Mouse (Mus musculus): Measurements from ENCODE around the gene Tgm7. TPM values are rescaled to one million over a fixed set of nuclear protein-coding genes. Genes with fewer than 3 reads are reported as not detected.

The Tgm7 gene
- polyA plus RNA-seq, 1 experiment: 0.08 TPM

DNA sequence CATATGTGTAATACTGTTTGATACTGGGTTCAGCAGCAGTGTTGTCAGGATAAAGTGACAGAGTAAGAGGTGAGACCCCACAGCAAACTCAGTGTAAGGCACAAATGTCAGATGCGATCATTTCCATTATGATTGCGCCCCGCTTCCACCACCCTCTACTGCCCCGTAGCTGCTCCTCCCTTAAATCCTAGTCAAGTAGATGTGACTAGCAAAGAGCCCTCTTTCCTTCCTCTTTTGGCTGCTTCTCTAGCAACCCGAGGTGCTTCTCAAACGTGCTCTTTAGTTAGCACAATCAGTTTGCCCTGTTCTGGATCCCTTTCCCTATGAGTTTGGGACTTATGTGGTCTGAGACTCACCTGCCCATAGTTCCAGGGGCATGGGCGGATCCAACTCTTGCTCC, 34.8 kb downstream of the Tgm7 start:
- Histone ChIP-seq H3K4me1 (ENCODE audit: control insufficient read depth, insufficient read depth, low read length) (no peaks in the 10 kb centered on the region), H3K4me3 (ENCODE audit: insufficient read depth, low read depth, low read length) (no peak overlapping the region), H3K36me3 (ENCODE audit: control insufficient read depth, insufficient read depth, low read length) (no peaks in the 10 kb centered on the region), H3K27me3 (replicated peaks; ENCODE audit: control insufficient read depth, insufficient read depth, low read length) (no peaks in the 10 kb centered on the region), H3K27ac (ENCODE audit: insufficient read depth, low read depth, low read length) (no peak overlapping the region)
- no peak for DNase-seq
- WGBS: 82% methylated on average over 7 of the region's 7 CpGs
- TF ChIP-seq POLR2A (IDR thresholded peaks at IDR 0.05; ENCODE audit: low read depth, low read length) (no peak), CTCF (conservative IDR thresholded peaks at IDR 0.05; ENCODE audit: insufficient read depth, insufficient read length, low read depth, low read length) (no peak)

DNA sequence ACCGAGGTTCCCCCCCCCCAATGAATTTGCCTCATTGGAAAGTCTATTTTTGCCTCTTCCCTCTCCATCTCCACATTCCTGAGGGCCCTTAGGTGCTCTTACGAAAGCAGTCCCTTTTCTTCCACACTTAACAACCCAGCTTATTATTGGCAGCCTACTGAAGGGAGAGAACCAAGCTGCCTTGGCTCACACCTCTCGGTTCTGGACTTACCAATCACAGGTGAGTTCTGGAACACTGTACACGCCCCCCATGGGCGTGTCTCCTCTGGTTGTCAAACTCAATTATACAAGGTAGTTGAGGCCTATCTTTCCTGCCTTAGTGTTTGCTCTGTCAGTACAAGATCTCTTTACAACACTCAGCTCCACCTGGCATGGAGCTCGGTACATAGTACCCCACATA, 37.7 kb downstream of the Tgm7 start:
- no peak overlapping the region for H3K27ac ChIP-seq (ENCODE audit: insufficient read depth, low read depth, low read length)
- no peaks in the 10 kb centered on the region for H3K4me1 ChIP-seq (ENCODE audit: control insufficient read depth, insufficient read depth, low read length)
- no peaks in the 10 kb centered on the region for H3K27me3 ChIP-seq (replicated peaks; ENCODE audit: control insufficient read depth, insufficient read depth, low read length)
- WGBS: 88% methylated on average over 6 of the region's 6 CpGs
- H3K4me3 ChIP-seq (ENCODE audit: insufficient read depth, low read depth, low read length): no peak overlapping the region
- DNase-seq: no peak
- H3K36me3 ChIP-seq (ENCODE audit: control insufficient read depth, insufficient read depth, low read length): no peaks in the 10 kb centered on the region
- no peak for TF ChIP-seq CTCF (conservative IDR thresholded peaks at IDR 0.05; ENCODE audit: insufficient read depth, insufficient read length, low read depth, low read length)
- TF ChIP-seq POLR2A (IDR thresholded peaks at IDR 0.05; ENCODE audit: low read depth, low read length): no peak

DNA sequence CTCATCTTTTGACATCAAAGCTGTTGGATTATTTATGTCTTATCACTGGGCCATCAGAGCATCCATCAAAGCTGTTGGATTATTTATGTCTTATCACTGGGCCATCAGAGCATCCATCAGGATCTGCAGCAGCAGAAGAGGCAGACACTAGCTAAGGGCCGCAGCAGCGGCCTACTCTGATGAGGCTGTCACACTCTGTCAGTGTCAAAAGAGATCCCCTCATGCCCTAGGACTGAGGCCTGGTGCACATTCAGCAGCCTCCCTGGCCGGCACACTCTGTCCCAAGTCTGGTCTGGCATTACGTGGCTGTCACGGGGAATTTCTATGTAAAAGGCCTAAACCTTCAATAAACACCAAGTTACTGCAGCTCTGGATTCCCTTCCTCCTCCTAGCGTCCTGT, 40.1 kb downstream of the Tgm7 start:
- WGBS: 87% methylated on average over 6 of the region's 6 CpGs
- no peak for TF ChIP-seq POLR2A (IDR thresholded peaks at IDR 0.05; ENCODE audit: low read depth, low read length)
- TF ChIP-seq CTCF (conservative IDR thresholded peaks at IDR 0.05; ENCODE audit: insufficient read depth, insufficient read length, low read depth, low read length): no peak
- H3K4me3 ChIP-seq (ENCODE audit: insufficient read depth, low read depth, low read length): no peak overlapping the region
- H3K36me3 ChIP-seq (ENCODE audit: control insufficient read depth, insufficient read depth, low read length): no peaks in the 10 kb centered on the region
- H3K27ac ChIP-seq (ENCODE audit: insufficient read depth, low read depth, low read length): no peak overlapping the region
- no peaks in the 10 kb centered on the region for H3K27me3 ChIP-seq (replicated peaks; ENCODE audit: control insufficient read depth, insufficient read depth, low read length)
- DNase-seq: no peak
- H3K4me1 ChIP-seq (ENCODE audit: control insufficient read depth, insufficient read depth, low read length): no peaks in the 10 kb centered on the region

DNA sequence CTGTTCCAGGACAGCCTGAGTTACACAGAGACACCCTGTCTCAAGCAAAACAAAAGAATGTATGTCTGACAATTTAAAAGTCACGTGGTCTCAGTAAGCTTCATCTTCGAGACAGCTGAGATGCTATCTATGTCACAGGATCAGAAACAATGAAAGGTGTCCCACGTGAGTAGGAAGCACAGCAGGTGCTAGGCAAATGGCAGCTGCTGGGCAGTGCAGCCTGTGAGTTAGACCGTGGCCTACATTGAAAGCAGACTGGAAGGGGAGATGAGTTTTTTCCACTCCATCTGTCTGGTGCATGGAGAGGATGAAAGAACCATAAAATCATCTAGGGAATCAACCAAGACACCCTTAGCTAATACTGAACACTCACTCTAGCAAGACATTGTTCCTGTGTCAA, 42.5 kb downstream of the Tgm7 start:
- WGBS: 73% methylated on average over 4 of the region's 4 CpGs
- Histone ChIP-seq H3K4me1 (ENCODE audit: control insufficient read depth, insufficient read depth, low read length) (no peaks in the 10 kb centered on the region), H3K27me3 (replicated peaks; ENCODE audit: control insufficient read depth, insufficient read depth, low read length) (no peaks in the 10 kb centered on the region), H3K4me3 (ENCODE audit: insufficient read depth, low read depth, low read length) (no peak overlapping the region), H3K27ac (ENCODE audit: insufficient read depth, low read depth, low read length) (no peak overlapping the region), H3K36me3 (ENCODE audit: control insufficient read depth, insufficient read depth, low read length) (no peaks in the 10 kb centered on the region)
- DNase-seq: no peak
- TF ChIP-seq CTCF (conservative IDR thresholded peaks at IDR 0.05; ENCODE audit: insufficient read depth, insufficient read length, low read depth, low read length): no peak
- no peak for TF ChIP-seq POLR2A (IDR thresholded peaks at IDR 0.05; ENCODE audit: low read depth, low read length)

DNA sequence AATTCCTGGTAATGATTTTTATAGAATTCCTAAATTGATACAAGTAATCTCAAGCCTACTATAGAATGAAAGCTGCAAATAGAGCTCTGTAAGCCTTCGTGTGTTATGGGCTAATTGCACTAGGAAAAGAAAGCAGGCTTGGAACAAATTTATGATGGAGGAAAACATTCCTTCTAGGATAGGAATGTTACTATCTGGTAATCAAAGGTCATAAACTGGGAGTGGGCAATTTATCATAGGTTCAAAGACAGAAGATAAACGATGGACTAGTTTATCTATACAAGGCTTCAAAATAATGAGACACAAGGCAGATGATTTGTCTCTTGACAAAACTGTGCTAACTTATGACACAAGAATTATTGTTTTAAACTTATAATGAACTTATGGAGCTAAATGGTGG, 48.3 kb downstream of the Tgm7 start:
- DNase-seq: no peak
- Histone ChIP-seq H3K27ac (ENCODE audit: insufficient read depth, low read depth, low read length) (no peak overlapping the region), H3K4me1 (ENCODE audit: control insufficient read depth, insufficient read depth, low read length) (no peaks in the 10 kb centered on the region), H3K27me3 (replicated peaks; ENCODE audit: control insufficient read depth, insufficient read depth, low read length) (no peaks in the 10 kb centered on the region), H3K4me3 (ENCODE audit: insufficient read depth, low read depth, low read length) (no peak overlapping the region), H3K36me3 (ENCODE audit: control insufficient read depth, insufficient read depth, low read length) (no peaks in the 10 kb centered on the region)
- 55% methylated on average over 2 of the region's 2 CpGs for WGBS
- TF ChIP-seq POLR2A (IDR thresholded peaks at IDR 0.05; ENCODE audit: low read depth, low read length): no peak
- TF ChIP-seq CTCF (conservative IDR thresholded peaks at IDR 0.05; ENCODE audit: insufficient read depth, insufficient read length, low read depth, low read length): no peak

DNA sequence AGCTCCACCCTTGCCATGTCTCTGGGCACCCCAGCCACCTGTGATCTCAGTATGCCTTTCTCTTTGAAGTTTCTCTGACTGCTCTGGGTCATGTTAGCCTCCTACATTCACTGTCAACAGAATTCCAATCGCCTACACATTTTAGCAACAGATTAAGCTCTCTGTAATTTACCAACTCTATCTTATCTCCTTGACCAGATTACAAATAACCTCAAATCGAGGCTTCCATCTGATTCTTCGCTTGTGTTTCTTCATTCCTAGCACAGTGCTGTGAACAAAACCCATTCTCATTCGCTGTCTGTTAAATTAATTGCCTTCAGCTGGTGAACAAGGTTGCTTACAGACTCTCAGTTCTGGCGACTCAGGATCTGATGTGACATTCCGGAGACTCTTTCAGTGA, 51.6 kb downstream of the Tgm7 start:
- Histone ChIP-seq H3K27ac (ENCODE audit: insufficient read depth, low read depth, low read length) (no peak overlapping the region), H3K36me3 (ENCODE audit: control insufficient read depth, insufficient read depth, low read length) (no peaks in the 10 kb centered on the region), H3K4me1 (ENCODE audit: control insufficient read depth, insufficient read depth, low read length) (no peaks in the 10 kb centered on the region), H3K4me3 (ENCODE audit: insufficient read depth, low read depth, low read length) (no peak overlapping the region), H3K27me3 (replicated peaks; ENCODE audit: control insufficient read depth, insufficient read depth, low read length) (no peaks in the 10 kb centered on the region)
- no peak for DNase-seq
- TF ChIP-seq POLR2A (IDR thresholded peaks at IDR 0.05; ENCODE audit: low read depth, low read length) (no peak), CTCF (conservative IDR thresholded peaks at IDR 0.05; ENCODE audit: insufficient read depth, insufficient read length, low read depth, low read length) (no peak)
- WGBS: 73% methylated on average over 6 of the region's 6 CpGs

DNA sequence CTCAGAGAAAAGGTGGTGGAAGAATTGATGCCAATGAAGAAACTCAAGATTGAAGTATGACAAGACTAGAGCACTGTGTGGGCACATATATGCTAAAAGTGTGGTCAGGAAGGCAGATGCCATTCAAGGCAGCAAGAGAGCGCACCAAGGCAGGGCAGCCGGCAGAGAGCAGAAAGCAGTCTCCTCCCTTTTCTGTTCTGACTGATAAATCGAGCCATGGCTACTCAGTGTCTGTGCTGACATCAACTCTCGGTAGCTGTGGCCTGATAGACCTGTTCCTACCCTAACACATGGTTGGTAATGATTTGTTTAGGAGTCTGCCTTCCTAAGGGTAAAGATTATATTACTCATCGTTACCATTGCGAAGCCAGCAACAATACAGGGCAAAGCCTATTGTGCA, 53.7 kb downstream of the Tgm7 start:
- TF ChIP-seq CTCF (conservative IDR thresholded peaks at IDR 0.05; ENCODE audit: insufficient read depth, insufficient read length, low read depth, low read length) (no peak), POLR2A (IDR thresholded peaks at IDR 0.05; ENCODE audit: low read depth, low read length) (no peak)
- H3K36me3 ChIP-seq (ENCODE audit: control insufficient read depth, insufficient read depth, low read length): no peaks in the 10 kb centered on the region
- H3K27me3 ChIP-seq (replicated peaks; ENCODE audit: control insufficient read depth, insufficient read depth, low read length): no peaks in the 10 kb centered on the region
- H3K4me1 ChIP-seq (ENCODE audit: control insufficient read depth, insufficient read depth, low read length): no peaks in the 10 kb centered on the region
- H3K4me3 ChIP-seq (ENCODE audit: insufficient read depth, low read depth, low read length): no peak overlapping the region
- 90% methylated on average over 6 of the region's 6 CpGs for WGBS
- no peak overlapping the region for H3K27ac ChIP-seq (ENCODE audit: insufficient read depth, low read depth, low read length)
- no peak for DNase-seq

DNA sequence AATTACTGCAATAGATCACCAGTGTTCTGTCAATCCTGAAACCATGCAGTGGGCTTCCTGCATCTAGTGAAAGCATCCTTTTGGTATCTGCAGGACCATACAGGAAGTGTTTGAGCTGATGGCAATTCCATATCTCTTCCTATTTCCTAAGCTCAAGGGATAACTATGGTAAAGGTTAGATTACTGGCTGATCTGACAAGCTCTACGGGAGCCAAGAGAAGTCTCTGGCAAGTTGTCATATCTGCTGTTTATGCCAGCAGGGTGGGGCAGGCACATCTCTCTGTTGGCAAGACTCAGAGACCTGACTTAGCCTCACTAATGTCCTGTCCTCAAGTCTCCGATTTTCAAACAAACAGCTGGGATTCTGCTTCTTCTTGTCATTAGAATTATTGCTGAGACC, 55.5 kb downstream of the Tgm7 start:
- Histone ChIP-seq H3K4me3 (ENCODE audit: insufficient read depth, low read depth, low read length) (no peak overlapping the region), H3K4me1 (ENCODE audit: control insufficient read depth, insufficient read depth, low read length) (no peaks in the 10 kb centered on the region), H3K27me3 (replicated peaks; ENCODE audit: control insufficient read depth, insufficient read depth, low read length) (no peaks in the 10 kb centered on the region), H3K27ac (ENCODE audit: insufficient read depth, low read depth, low read length) (no peak overlapping the region), H3K36me3 (ENCODE audit: control insufficient read depth, insufficient read depth, low read length) (no peaks in the 10 kb centered on the region)
- 56% methylated on average over 2 of the region's 2 CpGs for WGBS
- TF ChIP-seq POLR2A (IDR thresholded peaks at IDR 0.05; ENCODE audit: low read depth, low read length) (no peak), CTCF (conservative IDR thresholded peaks at IDR 0.05; ENCODE audit: insufficient read depth, insufficient read length, low read depth, low read length) (no peak)
- DNase-seq: no peak
